Mouse (Mus musculus) right cerebral cortex, postnatal 25 days (tissue): ENCODE measurements around the gene Vash1.

Experiments used
- DNase-seq: peaks from one replicate; pipeline ENCODE4 v3.0.0; 2022

The Vash1 gene

DNA sequence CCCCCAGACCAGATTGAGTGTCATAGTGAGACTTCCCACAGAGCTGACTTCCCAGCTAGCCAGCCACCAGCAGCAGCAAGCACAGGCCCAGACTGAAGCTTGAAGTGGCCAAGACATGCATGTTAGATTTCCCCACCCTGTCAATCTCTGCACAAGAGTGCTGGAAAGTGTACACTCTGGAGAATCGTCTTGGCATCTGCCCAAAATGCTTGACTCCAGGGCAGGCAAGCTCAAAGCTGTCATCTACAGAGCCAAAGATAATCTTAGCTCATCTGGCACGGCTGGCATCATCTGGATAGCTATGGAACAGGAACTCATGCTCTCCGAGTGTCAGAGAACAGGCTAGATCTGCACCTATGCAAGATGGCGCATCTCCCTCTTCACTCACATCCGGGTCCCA lies 43.0 kb downstream of the Vash1 start:
- no peak for DNase-seq

DNA sequence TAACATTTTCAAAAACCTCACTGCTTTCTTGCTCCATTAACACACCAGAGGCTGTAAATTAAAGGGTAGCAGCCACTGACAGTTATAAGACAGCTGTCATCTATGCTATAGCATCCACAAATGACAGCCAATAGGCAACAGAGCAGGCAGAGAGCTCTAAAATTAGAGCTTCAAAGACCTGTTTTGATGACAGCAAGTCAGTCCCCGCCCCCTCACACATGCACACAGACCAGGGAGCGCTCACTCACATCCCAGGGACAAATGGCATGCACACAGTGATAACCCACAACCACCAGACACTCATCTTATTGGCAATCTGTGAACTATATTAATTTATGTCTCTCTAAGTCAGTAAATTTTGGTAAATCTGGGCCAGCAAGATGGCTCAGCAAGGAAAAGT lies 45.8 kb downstream of the Vash1 start:
- no peak for DNase-seq

DNA sequence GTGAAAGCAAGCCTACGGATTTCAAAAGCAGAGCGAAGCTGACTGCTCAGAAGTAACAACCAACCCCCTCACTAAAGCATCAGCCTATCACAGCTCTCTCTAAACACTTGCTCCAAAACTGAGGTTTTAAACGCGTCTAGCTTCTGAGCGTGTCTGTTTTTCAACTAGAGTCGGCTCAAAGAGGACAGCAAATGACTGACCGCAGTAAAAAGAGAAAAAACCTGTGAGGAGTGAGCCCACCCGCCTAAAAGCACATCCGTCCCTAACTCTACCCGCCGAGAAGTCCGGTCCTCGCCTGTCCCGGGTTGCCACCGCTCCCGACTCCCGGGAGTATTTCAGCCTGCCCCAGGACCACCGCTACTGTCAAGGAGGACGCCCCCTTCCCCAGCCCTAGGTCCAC lies 47.2 kb downstream of the Vash1 start:
- no peak for DNase-seq

DNA sequence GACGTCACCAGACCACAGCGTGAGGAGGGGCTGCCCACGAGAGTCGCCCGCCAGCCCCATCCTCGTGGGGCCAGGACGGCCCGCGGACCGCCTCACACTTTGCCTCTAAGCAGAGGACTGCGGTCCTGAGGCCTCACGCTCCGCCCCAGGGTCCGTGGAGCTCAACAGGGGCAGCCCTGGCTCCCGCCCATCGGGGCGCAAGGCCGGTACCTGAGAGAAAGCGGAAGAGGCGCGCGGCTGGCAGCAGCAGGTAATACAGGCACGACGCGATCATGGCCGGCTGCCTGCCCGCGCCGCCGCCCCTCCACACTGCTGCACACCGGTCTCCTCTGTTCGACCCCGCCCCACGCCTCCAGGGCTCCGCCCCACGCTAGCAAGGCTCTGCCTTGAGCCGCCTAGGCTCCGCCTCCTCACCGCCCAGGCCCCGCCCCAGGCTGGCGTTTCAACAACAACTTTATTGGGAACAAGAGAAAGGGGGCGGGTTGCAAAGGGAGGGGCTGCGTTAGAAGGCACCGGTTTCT lies 47.7 kb downstream of the Vash1 start, which contains the start of gene Angel1:
Gene Angel1, minus strand, starts transcription at position 341 of the 521 bp plus-strand sequence.
- DNase-seq, result peak; percentile 95

DNA sequence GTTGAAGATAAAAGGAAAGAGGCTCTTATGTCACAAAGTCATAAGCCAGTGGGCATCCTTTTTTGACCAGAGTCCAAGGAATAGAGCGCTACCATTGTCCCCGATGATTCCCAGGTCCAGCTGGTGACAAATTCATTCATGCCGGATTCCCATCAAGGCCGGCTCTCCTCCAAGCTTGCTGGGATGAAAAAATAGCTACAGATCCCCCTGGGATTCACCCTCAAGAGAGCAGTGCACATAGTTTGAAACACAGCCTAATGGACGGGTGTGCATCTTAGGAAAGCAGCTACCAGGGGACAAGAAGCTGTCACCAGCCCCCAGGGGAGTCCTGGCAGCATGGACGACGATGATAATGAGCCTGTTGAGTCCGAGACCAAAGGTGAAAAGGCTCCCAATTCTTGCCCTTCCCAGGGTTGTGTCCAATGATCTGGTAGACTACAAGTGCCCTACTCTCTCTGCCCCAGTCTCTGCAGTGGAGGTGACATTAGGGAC lies 55.9 kb downstream of the Vash1 start, which contains the start of gene Lrrc74a:
Gene Lrrc74a, plus strand, starts transcription at position 51 of the 492 bp plus-strand sequence.
- DNase-seq, result no peak
